Mouse (Mus musculus) adrenal gland, postnatal 10 days (tissue): Measurements from ENCODE around the gene Rimbp2. TPM values are rescaled to one million over a fixed set of nuclear protein-coding genes. Genes with fewer than 3 reads are reported as not detected.
A peak's percentile ranks its signal among the peaks of the same experiment; 100 is the strongest.
"Not testable (repeated sequence)": the region's sequence is repeated elsewhere in the genome, so short reads cannot be mapped to it uniquely, and the experiment has no call there.

ENCODE experiments used
- DNase-seq: peaks from one replicate; pipeline ENCODE4 v3.0.0; 2021; ENCODE audit warnings: mixed read lengths
- total RNA-seq, 2 experiments: library from RNA; stranded (reverse); gene quantifications; 2 replicates each; pipeline ENCODE4 v1.2.3; 2021

Gene Rimbp2
- total RNA-seq, 2 experiments from 2014 or later = 5.2 to 8.0 TPM

- no peak for DNase-seq
These were observed 208.9 kb downstream of the Rimbp2 start for GRCm38 (mm10) chr5:128744351-128744750.

- DNase-seq = no peak
These were observed 213.5 kb downstream of the Rimbp2 start for GRCm38 (mm10) chr5:128739838-128740171.

GRCm38 (mm10) chr5:128739168-128739837 is 214.0 kb downstream of the Rimbp2 start:
- no peak for DNase-seq

- DNase-seq = no peak
These were observed 217.4 kb downstream of the Rimbp2 start for GRCm38 (mm10) chr5:128735921-128736320.

GRCm38 (mm10) chr5:128733955-128734354 is 219.3 kb downstream of the Rimbp2 start:
- DNase-seq = peak; percentile 49

DNA sequence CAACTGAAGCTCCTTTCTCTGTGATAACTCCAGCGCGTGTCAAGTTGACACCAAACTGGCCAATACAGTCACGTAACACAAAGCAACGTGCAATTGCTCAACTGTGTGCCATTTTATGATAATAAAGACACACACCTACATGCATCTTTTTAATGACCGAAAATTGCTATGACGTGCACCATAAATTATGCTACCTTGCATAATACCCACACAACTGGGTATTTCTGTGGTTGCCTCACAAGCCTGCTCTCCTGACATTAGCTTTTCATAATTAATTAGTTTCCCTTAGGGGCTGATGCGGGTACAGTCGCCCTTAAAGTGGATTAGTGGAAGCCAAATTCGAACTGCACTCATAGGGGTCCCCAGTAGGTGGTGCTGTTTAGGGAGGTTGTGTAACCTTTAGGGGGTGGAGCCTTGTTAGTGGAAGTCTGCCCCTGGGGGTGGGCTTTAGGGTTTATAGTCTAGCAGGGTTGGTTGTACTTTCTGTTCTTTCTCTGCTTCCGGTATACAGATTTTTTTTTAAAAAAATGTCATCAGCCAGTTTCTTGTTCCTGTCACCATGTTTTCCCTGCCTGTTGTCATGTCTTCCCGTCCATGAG is 220.8 kb downstream of the Rimbp2 start:
- no peak for DNase-seq

GRCm38 (mm10) chr5:128730634-128731033 is 222.7 kb downstream of the Rimbp2 start:
- DNase-seq = peak; percentile 42

DNA sequence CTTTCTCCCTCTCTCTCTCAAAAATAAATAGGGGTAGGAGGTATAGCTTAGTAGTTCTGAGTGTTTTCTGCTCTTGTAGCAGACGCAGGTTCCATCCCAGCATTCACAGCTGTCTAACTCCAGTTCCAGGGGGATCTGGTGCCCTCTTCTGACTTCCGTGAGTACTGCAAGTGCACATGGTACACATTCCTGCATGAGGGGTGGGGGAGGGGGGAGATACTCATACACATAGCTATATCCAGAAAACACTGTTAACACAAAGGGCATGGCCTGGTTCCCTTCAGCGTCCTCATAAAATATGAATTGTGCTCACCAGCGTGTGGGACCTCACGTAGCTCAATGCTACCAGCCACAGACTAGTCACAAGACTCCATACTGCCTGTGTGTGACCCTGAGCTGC is 223.9 kb downstream of the Rimbp2 start:
- DNase-seq = peak; percentile 15

DNA sequence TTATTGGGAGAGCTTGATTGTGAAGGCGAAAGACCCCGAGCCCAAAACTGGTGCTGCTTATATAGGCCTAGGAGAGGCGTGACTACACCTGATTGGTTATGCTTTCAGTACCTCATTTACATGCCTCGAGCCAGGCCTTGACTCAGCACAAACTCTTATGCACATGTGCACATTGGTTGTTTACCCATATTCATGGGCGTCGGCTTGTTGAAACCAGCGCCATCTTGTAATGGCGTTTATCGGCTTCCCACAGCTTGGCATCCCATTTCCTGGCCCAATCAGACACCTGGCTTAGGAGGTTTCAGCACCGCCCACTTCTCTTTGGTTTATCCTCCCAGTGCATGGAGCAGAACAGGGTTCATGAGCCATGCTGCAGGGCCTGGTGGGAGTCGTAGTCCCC is 232.8 kb downstream of the Rimbp2 start:
- not testable (repeated sequence) for DNase-seq

GRCm38 (mm10) chr5:128715171-128715570 is 238.1 kb downstream of the Rimbp2 start:
- DNase-seq = no peak

GRCm38 (mm10) chr5:128711847-128712246 is 241.4 kb downstream of the Rimbp2 start:
- DNase-seq = peak; percentile 16

DNA sequence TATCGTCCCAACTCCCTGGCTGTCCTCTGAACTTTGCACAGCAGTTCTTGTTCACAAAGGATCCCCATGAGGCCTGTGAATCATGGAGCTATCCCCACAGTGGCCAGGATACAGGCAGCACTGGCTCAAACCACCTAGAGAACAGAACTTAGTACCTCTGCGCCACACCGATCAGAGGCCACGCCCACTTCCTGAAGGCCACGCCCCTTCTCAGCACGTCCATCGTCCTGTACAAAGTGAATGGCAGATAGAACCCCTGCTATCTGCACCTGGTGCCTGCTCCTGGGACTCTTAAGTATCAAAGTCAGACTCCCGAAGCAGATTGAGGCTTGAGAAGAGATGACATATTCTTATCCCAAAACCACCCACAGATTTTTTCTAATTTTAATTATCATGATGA is 242.7 kb downstream of the Rimbp2 start:
- no peak for DNase-seq

DNA sequence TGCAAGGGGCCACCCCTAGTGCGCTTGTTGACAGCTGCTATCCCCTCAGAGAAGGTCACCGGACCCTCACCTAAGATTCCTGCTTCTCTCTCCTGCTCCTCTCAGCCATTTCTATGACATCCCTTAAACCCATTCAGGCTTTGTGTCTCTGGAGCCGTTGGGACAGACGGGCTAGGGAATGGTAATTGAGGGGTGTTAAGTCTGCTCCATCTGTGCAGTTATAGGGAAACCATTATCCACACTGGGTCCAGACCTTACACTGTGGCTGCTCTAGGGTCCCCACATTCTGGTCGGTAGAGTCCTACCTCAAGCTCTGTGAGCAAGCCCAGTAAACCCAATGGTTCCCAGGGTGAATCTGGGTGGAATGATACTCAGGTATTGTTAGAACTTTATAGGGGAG is 244.4 kb downstream of the Rimbp2 start:
- no peak for DNase-seq

Other genes with a start within 250 kb of the Rimbp2 start
- 10 to 100 TPM; 30.3 to 36.5 TPM for gene Stx2, start 55.1 kb upstream of the Rimbp2 start, total RNA-seq
- 100 to 1,000 TPM; 183 to 187 TPM for gene Ran, start 66.6 kb upstream of the Rimbp2 start, total RNA-seq
- gene Adgrd1, start 143.3 kb upstream of the Rimbp2 start, total RNA-seq = 1 to 10 TPM; 6.3 to 7.1 TPM